Mouse (Mus musculus) neural tube, embryonic 10.5 days (tissue): ENCODE measurements at regions not wholly inside any gene's neighbourhood (a gene's known extent, or its start where the extent isn't known, plus 50 kb on each side); places are given as distances from the start of the nearest gene placed in this dataset.

Experiments used
- DNase-seq: peaks from one replicate; pipeline ENCODE4 v3.0.0-alpha.2; 2017; ENCODE audit warnings: low spot score; ENCODE audit errors: extremely low spot score

DNA sequence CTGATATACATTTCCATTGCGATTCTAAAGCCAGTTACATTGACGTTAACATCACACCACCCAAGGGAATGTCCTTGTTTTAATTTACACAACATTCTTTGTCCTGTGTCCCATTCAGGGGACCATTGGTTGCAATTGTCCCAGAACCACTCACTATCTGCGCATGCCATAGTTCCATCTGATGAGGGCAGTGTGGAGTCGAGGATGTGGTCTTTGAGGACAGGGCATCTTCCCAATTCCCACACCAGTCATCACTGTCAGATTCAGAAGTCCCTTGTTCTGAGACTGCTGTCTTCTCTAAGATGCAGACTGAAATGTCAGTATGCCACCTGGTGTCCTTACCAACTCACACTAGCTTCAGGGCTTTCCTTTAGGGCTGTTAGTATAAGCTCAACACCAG is 489.6 kb downstream of the Fam19a5 start:
- DNase-seq, result no peak

DNA sequence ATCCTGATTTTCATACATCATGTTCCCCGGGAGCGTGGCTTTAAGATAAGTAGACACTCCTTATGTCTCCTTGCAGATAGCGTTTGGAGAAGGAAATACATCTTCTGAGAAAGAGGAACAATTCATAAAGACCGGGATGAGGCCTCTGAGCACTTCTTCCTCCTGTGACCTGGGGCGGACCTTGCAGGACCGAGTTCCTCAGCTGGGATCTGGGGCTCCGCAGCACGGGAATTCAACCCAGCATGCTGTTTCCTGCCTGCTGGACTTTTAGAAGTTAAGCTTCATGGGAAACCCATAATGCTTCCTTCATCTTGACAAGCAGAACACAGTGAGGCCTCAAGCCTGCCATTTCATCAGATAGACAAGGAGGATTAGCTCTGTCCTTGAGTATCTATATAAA is 491.4 kb downstream of the Fam19a5 start:
- DNase-seq, result no peak

DNA sequence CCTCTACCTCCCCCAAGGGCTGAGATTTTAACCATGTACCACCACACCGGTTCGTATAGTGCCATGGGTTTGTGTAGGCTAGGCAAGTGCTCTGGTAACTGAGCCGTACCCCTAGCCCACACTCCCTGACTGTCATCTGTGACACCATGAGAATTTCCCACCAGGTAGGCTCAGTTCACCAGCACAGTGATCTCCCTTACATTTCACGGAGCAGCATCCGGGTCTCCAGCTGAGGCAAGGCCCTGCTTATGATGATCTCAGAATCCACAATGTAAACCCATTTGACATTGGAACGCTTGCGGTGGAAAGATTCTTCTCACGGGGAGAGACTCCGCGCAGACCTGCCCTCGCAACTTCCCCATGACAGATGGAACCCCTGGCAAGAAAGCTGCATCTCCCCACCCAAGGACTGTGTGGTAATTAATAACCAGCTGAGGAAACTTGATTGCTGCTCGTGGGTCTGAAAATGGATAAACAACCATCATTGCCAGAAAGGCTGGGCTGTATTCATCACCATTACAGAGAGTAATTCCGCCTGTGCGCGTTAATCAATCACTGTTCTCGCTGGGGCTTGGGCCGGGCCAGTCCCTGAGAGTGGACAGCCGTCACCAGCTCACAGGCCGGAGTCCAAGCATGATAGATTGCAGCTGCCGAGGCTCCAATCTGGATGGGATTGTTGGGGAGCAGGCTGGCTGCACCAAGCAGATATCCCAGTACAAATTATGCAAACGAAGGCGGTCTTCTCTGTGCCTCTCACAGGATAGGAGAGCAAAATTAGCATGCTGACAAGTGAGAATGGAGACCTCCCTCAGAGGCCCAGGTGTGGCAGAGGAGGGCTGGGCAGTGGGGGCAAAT is 492.3 kb downstream of the Fam19a5 start:
- peak; percentile 35 for DNase-seq

DNA sequence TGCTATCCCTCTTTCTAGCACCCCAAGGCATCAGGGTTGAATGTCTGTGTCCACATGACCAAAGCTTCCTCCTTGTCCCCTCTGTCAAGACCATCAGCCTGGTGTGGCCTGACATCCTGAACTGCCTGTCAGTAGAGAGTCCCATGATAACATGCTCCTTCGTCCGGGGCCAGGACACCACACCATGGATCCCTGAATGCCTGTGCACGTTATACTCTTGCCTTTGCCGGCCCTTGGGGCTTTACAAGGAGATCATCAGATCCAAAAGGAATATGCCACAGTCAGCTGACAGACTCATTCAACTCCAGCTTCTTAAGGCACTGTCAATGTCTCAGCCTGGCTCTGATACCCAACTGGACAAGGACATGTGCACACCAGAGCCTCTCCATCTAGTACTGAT is 493.5 kb downstream of the Fam19a5 start:
- DNase-seq, result no peak

DNA sequence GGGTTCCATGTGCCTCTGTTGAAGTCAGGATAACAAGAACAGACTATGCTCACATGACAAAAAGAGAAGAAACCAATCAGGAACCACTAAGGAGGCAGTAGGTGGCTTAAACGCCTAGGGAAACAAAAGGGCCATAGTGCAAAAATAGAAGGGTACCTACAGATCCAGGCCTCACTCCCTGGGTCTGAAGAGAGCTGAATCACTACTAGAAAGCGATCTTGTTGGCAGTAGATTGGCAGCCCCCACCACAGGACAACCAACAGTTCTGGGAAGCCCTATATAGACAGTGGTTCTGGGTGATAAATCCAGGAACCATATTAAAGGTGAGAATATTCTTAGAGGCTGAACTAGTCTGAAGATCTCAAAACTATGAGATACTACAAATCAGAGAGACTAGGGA is 498.7 kb downstream of the Fam19a5 start:
- no peak for DNase-seq

DNA sequence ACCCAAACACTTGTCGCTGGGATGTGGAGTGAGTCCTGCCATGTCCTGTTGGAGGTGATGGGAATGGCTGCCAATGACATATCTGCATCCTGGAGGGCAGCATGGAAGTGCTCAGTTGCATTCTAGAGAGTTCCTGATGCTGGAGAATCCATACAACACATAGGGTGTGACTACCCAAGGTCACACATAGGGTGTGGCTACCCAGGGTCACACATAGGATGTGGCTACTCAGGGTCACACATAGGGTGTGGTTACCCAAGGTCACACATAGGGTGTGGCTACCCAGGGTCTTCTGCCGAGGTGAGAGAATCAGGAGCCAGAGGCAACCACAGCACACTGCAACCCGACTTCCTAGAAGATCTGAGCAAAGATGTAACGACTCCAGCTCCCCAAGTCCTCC is 514.0 kb downstream of the Fam19a5 start:
- no peak for DNase-seq

DNA sequence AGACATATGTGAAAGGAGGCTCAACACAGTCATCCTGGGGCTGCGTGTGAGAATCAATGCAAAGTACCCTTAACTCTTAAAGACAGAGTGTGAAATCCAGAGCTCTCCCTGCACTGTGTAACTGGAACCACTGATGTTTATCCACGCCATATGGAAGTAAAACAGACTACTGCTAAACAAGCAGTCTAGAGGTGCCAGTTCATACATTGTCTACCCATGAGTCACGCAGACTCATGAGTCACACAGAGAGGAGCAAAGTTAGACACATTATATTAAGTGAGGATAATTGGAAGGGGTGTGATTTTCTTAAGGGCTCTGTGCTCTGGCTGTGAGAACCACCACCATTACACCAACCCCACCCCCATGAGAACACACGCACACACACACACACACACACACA is 516.8 kb downstream of the Fam19a5 start:
- no peak for DNase-seq

DNA sequence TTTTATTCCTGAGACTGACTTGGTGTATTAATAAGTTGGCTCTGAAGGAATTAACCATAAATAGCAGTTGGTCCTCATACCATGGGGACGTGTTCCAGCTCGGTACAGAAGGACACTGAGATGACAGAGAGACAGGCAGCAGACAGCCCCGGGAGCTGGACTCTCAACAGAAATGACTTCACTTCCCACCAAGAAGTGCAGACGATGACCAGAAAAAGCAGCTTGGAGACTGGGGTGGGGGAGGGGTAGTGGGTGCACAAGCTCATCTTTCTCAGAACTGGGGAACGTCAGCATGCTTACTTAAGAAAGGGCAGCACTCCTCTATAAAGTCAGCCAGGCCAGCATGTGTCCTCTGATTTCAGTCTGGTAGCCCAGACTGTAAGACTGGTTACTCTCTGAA is 518.9 kb downstream of the Fam19a5 start:
- no peak for DNase-seq

DNA sequence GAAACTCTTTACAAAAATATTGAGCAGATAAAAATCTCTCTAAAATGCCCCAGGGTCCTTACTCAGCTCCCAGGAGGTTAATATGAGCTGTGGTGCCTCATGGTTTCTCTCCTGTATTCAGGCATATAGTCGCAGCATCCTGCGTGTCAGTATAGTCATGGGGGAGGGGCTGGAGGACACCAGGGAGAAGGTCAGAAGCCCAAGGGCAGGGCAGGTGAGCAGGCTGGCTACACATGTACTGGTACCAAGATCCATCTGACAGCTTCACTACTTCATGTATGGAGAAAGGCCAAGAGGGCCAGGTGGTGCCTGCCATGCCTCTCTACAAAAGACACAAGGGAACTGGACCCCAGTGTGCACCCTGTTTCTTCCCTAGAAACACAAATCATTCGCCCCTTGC is 524.4 kb downstream of the Fam19a5 start:
- no peak for DNase-seq

DNA sequence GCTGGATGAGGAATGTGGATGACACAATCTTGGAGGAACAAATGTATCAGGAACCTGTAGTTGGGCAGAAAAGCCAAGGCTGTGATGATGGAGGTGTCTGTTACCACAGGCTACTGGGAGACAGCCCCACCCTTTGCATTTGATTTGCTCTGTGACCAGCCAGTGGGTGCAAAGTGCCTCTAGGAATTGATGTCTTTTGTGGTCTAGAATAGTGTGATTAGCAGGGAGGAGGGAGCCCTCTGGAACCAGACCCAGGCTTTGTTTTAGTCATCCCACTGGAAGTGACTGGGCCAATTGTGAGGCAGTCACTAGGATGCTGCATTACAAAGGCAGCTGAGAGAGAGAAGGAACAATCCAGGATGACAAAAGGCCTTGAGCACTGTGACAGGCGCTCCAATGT is 527.4 kb upstream of the Zdhhc25 start:
- DNase-seq, result no peak

DNA sequence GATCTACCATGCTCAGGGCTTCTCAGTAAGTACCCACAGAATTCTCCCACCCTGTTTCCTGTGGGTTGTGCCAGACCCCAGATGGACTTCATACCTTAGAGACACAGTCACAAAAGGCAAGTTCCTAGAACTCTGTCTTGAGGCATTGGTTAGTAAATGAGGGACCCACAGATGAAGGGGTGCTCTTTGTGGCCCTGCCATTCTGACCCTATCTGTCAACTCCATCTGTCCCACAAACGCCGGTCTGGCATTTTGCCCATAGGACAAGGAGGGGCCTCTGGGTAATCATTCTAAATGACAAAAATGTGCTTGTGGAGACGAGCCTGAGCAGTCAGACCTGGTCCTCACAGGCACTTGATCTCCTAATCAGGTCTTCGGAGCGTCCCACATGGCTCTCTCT is 516.2 kb upstream of the Zdhhc25 start:
- DNase-seq, result no peak

DNA sequence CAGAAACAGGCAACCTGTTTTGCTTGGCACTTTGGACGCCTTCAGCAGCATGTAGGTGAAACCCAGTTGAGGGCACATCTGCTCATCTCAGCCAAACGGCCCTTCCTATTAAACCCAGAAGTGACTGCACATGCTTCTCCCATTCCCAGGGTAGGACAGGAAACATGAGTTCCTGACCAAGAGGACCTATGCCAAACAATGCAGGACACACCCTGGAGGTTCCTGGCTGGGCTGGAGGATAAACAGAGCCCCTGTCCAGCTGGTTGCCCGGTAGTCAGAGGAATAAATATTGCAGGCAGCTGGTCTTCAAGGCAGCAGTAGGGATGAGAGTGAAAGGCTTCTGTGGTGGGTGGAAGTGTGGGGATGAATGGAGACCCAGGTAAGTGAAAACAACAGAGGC is 514.5 kb upstream of the Zdhhc25 start:
- DNase-seq, result no peak

DNA sequence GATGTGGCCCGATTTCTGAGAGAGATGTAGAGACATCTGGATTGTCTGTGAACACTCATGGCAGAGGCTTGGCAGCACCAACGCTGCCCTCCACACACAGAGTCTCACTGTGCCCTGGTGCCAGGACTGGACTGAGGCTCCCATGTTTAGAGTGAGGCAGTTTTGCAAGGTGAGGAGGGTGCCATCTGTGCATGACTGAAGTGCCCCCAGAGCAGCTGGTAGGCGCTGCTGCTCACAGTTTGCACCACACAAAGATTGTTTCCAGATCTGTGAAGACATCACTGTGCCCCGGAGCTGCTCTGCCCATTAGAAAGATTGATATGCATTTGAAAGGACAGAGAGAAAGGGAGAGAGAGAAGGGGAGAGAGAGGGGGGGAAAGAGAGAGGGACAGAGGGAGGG is 510.6 kb upstream of the Zdhhc25 start:
- DNase-seq, result no peak

DNA sequence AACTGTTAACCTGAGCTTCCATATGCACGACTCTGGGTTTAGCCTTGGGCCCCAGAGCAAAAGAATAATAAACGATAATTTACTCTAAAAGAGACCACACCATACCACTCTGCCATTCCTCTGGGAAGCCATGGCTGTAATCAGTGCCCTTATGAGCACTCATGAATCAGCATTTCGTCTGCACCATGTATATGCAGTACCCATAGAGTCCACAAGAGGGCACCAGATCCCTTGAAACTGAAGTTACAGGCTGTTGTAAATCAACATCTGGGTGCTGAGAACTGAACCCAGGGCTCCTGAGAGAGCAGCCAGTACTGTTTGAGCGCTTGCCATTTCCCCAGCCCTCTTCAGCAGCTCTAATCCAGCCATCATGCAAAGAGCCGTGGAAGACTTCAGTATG is 508.7 kb upstream of the Zdhhc25 start:
- DNase-seq, result no peak

DNA sequence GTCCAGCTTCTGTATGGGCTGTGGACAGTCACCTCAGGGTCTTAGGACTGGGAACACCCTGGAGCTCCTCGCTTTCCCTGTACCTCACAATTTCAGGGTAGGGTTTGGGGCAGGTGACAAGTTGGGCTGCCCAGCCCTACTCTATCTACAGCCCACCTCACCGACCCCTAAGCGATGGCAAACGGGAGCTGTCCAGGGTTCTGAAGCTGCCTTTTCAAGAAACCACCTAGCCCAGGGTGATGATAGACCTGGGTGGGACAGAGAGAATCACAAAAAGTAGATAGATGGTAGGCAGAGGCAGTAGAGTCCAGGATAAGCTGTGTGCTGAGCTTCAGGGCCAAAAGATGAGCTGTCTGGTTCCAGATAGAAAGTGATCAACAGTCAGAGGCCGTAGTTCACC is 479.7 kb upstream of the Zdhhc25 start:
- DNase-seq, result peak; percentile 29

DNA sequence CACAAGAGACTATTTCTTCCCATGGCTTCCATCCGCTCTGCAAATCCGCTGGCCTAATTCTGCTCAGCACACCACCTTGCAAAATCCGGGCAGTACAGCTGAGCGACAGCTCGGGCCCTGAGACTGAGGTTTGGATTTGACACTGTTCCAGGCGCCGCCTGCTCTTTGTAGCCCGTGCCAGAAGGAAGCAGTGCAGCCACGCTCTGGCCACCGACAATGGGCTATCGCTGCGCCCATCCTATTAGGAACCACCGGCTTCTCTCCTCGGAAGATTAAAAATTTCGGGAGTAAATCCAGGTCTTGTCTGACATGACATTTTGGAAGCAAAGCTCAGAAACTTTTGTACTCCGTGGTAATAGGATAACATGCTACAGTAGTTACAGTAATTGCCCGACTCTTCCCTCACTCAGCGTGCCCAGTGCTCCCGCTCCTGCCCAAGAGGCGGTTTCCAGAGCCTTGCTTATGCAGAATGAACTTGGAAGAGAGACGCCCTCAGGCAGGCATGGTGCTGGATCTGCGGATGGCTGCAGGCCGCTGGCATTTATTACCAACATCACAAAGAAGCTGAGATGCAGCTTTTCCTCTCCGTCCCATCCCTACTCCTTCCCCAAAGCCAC is 476.1 kb upstream of the Zdhhc25 start:
- DNase-seq, result no peak

DNA sequence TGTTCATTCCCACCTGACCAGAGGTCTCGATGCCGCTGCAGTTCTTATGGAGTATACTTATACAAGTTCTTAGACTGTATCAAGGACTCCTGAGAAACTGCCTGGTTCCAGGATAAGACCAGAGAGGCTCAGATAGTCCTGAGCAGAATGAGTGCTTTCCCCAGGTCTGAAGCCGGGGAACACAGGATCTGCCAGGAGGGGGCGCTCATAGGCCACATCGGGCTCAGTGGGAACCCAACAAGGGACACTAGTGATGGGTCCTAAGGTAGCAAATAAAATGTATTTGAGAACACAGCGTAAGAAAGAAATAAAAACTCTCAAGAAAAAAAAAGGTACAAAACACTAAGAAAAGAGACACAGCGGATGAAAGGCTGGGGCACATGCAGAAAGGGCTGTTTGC is 454.0 kb upstream of the Zdhhc25 start:
- DNase-seq, result peak; percentile 71

DNA sequence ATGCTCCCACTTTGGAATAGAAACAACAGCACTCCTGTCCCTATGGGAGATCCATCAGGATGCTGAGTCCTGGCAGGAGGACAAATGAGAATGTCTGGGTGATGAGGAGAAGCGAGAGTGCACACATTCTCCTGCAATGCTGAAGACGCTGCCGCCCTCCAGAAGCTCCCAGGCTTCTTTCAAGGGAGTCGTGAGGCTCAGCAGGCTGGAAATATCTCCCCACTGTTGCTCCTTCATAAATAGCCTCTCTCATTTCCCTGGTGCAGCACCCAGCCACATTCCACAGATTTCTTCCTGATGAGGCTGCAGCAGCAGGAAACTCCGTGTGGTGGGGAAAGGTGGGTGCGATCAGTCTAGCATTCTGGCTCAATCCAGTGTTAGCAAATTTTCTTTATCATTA is 448.9 kb upstream of the Zdhhc25 start:
- no peak for DNase-seq

DNA sequence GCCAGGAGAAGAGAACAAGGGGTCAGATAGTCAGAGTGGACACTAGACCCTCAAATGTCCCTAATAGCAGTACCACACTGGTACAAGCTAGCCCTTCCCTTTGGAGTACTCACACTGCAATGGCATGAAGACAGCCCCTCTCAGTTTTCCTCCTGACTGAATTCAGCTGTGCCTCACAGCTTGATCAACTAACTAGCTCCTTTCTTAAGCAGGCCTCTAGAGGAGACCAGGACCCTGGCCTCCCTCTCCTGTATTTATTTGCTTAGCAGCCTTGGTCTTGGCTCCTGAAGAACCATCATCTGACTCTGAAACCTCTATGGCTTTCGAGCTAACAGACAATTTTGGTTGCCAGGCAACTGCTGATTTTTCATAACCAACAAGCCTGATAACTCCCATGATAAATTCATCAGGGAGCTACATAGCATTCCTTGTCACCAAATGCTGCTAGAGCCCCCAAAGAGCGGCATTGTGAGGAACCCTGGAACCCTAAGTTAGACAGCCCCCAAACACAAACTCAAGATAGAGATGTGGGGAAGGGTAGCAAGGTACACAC is 440.4 kb upstream of the Zdhhc25 start:
- no peak for DNase-seq

DNA sequence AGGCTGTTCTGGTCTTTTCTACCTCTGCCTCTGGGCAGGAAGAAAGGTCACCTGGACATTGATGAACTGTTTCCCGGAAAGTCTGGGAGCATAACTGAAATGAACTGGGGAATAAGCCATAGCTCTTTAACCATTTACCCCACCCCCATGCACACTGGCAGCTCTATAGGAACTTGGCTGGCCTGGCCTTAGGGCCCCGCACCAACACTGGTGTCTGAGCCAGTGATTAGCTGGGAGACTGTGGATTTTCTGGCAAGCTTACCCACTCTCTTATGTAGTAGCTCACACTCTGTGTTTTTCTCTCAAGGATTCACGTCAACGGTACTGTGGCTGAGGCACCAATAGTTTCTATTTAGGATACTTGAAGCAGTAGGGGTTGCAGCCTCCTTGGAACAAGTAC is 439.8 kb upstream of the Zdhhc25 start:
- no peak for DNase-seq

DNA sequence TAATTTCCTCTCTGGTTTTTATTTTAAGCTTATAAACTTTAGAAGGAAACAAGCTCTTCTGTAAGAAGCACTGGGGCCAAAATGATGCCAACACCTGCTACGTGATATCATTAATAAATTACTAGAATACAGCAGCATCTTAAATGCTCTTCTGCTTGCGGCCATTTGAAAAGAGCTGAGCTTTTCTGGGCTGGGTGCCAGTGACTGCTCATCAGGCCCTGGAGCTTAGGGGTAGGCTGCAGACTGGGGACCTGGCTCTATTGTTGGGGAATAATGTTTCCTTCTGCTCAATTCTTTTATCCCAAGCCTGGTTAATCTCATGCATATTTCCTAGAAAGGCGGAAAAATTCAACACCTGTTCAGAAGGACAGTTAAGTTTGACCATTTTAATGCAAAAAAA is 436.7 kb upstream of the Zdhhc25 start:
- DNase-seq, result no peak

DNA sequence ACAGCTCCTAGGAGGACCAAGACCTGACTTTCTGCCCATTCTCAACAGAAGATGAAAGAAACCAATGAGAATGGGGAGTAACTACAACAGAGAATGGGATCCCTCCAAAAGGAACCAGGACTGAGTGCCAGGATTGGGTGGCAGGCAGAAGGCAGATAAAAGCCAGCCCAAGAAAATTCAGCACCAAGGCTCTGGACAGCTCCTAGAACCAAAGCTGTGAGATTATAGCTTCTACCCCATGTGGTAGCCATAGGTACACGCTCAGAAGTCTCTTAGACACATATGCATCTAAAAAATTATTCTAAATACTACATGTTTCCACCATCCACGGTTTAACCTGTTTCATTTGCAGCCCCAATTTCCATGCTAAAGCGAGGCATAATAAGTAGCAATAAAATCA is 425.8 kb upstream of the Zdhhc25 start:
- peak; percentile 52 for DNase-seq

DNA sequence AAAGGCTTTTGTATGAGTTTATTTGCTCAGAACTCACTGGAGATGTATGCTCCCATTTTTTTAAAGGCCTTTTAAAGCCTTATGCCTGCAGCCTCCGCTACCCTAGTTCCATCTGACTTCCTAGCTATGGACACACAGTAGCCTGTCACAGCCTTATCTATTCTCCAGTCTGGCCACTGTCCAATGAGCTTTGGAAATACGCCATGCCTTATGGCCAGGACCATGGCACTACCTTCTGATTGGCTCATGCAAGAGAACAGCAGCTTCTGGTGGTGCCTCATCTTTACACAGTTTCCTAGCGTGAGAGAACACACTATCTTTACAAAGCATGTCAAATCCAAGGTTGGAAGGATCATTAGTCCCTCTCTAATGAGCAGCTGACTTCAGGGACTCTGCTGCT is 424.1 kb upstream of the Zdhhc25 start:
- no peak for DNase-seq
